ENCODE assay signal across 25 mouse cellular contexts in genomic region chr13:77326174-77326959, GRCm38 (mm10).
A peak's percentile ranks its signal among the peaks of the same experiment; 100 is the strongest.
DNase-seq lines count a peak whose midpoint lies in the region; ATAC-seq lines count a peak whose summit lies in the region.
"Had no signal": no experiment of that assay in that cellular context is flagged by ENCODE, and none has a peak within 500 bp of the region (broad histone marks: within the 10 kb centered on the region; RNA-seq: fewer than 3 reads in every experiment).

No protein-coding gene starts in this region.

- 69% methylated on average over 5 of the region's 5 CpGs for WGBS in neural tube, embryonic 14.5 days
- 39% methylated on average over 5 of the region's 5 CpGs for WGBS in embryonic facial prominence, embryonic 14.5 days
- 61% methylated on average over 5 of the region's 5 CpGs for WGBS in hindbrain, embryonic 16.5 days

- no peak overlapping the region for H3K4me2 ChIP-seq in neural tube, embryonic 14.5 days (ENCODE audit: low read depth, low read length)
- no peak overlapping the region for H3K4me2 ChIP-seq in embryonic facial prominence, embryonic 14.5 days (ENCODE audit: low read depth, low read length)
- H3K4me2 ChIP-seq in hindbrain, embryonic 16.5 days (ENCODE audit: low read length) = no peak overlapping the region
- H3K4me2 ChIP-seq: heart, embryonic 13.5 days; midbrain, embryonic 13.5 days had no signal

- no peaks in the 10 kb centered on the region for H3K36me3 ChIP-seq in neural tube, embryonic 14.5 days (ENCODE audit: control insufficient read depth, insufficient read depth, low read length)
- no peaks in the 10 kb centered on the region for H3K36me3 ChIP-seq in embryonic facial prominence, embryonic 14.5 days (ENCODE audit: control insufficient read depth, insufficient read depth, low read length)
- H3K36me3 ChIP-seq in hindbrain, embryonic 16.5 days (ENCODE audit: control insufficient read depth, insufficient read depth, low read length) = no peaks in the 10 kb centered on the region
- H3K36me3 ChIP-seq: forebrain, embryonic 10.5 days; G1E; heart, embryonic 13.5 days; midbrain, embryonic 13.5 days had no signal

- no peak for DNase-seq in neural tube, embryonic 10.5 days (ENCODE audit: extremely low spot score, low spot score)
- DNase-seq in embryonic facial prominence, embryonic 14.5 days (ENCODE audit: low spot score) = peak; percentile 38
- no peak for DNase-seq in gastrocnemius, postnatal 10 days
- DNase-seq: adrenal gland, adult 2 months; B cell, adult 2 months; cerebellum, adult 11 months; cerebellum, adult 9-11 months; heart, adult 11 months; heart, postnatal 14 days; kidney, adult 8-10 months; kidney, postnatal 14 days; right cerebral cortex, postnatal 25 days; spleen, adult 18-20 months; thymus, postnatal 14 days had no signal

- no peak overlapping the region for H3K9ac ChIP-seq in neural tube, embryonic 14.5 days (replicated peaks; ENCODE audit: low read depth, low read length)
- H3K9ac ChIP-seq in embryonic facial prominence, embryonic 14.5 days (ENCODE audit: low read depth, low read length) = no peak overlapping the region
- H3K9ac ChIP-seq in hindbrain, embryonic 16.5 days (ENCODE audit: low read depth, low read length) = no peak overlapping the region
- H3K9ac ChIP-seq: heart, embryonic 13.5 days; midbrain, embryonic 13.5 days had no signal

- ATAC-seq in neural tube, embryonic 14.5 days (ENCODE audit: low read depth) = peak; percentile 17; the same call in 1 of the 2 replicates
- 0 out of 2 replicates have a peak, but pooled peaks have one; percentile 12 for ATAC-seq in embryonic facial prominence, embryonic 14.5 days (ENCODE audit: low read depth)
- ATAC-seq in hindbrain, embryonic 16.5 days = peak; percentile 56; the same call in 1 of the 2 replicates
- no peak for ATAC-seq in megakaryocyte-erythroid progenitor cell, adult 5-6 weeks (replicated peaks; ENCODE audit: low FRiP score, low TSS enrichment, poor library complexity, severe bottlenecking)
- no peak for ATAC-seq in frontal cortex, adult (ENCODE audit: low TSS enrichment)
- ATAC-seq: midbrain, embryonic 13.5 days; Patski had no signal

- H3K27ac ChIP-seq in neural tube, embryonic 14.5 days (ENCODE audit: low read depth, low read length) = no peak overlapping the region
- H3K27ac ChIP-seq in embryonic facial prominence, embryonic 14.5 days (replicated peaks; ENCODE audit: low read depth, low read length) = no peak overlapping the region
- H3K27ac ChIP-seq in hindbrain, embryonic 16.5 days (ENCODE audit: low read depth, low read length) = no peak overlapping the region
- H3K27ac ChIP-seq: forebrain, embryonic 10.5 days; heart, embryonic 13.5 days; macrophage; midbrain, embryonic 13.5 days had no signal

- H3K9me3 ChIP-seq in neural tube, embryonic 14.5 days (ENCODE audit: control insufficient read depth, low read length) = no peaks in the 10 kb centered on the region
- H3K9me3 ChIP-seq in embryonic facial prominence, embryonic 14.5 days (ENCODE audit: control insufficient read depth, low read length) = no peaks in the 10 kb centered on the region
- H3K9me3 ChIP-seq in hindbrain, embryonic 16.5 days (ENCODE audit: control insufficient read depth, low read length) = no peaks in the 10 kb centered on the region
- H3K9me3 ChIP-seq: forebrain, embryonic 10.5 days; G1E; heart, embryonic 13.5 days; midbrain, embryonic 13.5 days had no signal

- no peaks in the 10 kb centered on the region for H3K4me1 ChIP-seq in neural tube, embryonic 14.5 days (ENCODE audit: control insufficient read depth, insufficient read depth, low read length)
- H3K4me1 ChIP-seq in embryonic facial prominence, embryonic 14.5 days (ENCODE audit: control insufficient read depth, insufficient read depth, low read length) = no peaks in the 10 kb centered on the region; the same call in 1 of the 2 replicates
- H3K4me1 ChIP-seq in hindbrain, embryonic 16.5 days (ENCODE audit: control insufficient read depth, insufficient read depth, low read depth, low read length) = no peaks in the 10 kb centered on the region
- H3K4me1 ChIP-seq: heart, embryonic 13.5 days; midbrain, embryonic 13.5 days had no signal

- H3K27me3 ChIP-seq in neural tube, embryonic 14.5 days (ENCODE audit: control insufficient read depth, insufficient read depth, low read length) = no peaks in the 10 kb centered on the region
- H3K27me3 ChIP-seq in embryonic facial prominence, embryonic 14.5 days (replicated peaks; ENCODE audit: control insufficient read depth, insufficient read depth, low read length) = no peaks in the 10 kb centered on the region
- no peaks in the 10 kb centered on the region for H3K27me3 ChIP-seq in hindbrain, embryonic 16.5 days (replicated peaks; ENCODE audit: control insufficient read depth, insufficient read depth, low read length)
- H3K27me3 ChIP-seq: CH12.LX; heart, embryonic 13.5 days; midbrain, embryonic 13.5 days; Patski had no signal

- no peak overlapping the region for H3K4me3 ChIP-seq in neural tube, embryonic 14.5 days (ENCODE audit: low read depth, low read length)
- no peak overlapping the region for H3K4me3 ChIP-seq in embryonic facial prominence, embryonic 14.5 days (ENCODE audit: low read depth, low read length)
- no peak overlapping the region for H3K4me3 ChIP-seq in hindbrain, embryonic 16.5 days (ENCODE audit: low read length)
- H3K4me3 ChIP-seq: forebrain, embryonic 10.5 days; heart, embryonic 13.5 days; midbrain, embryonic 13.5 days had no signal

Comparison
In these comparisons a context has a peak if more than half of its experiments do, and no peak if none do; other contexts are left out.
1. ATAC-seq: peak in neural tube, embryonic 14.5 days (single experiment), embryonic facial prominence, embryonic 14.5 days (single experiment) and hindbrain, embryonic 16.5 days (single experiment); none in megakaryocyte-erythroid progenitor cell, adult 5-6 weeks (single experiment) and frontal cortex, adult (single experiment).